Mouse (Mus musculus): ENCODE data around the gene Agap3.

Gene Agap3

DNA sequence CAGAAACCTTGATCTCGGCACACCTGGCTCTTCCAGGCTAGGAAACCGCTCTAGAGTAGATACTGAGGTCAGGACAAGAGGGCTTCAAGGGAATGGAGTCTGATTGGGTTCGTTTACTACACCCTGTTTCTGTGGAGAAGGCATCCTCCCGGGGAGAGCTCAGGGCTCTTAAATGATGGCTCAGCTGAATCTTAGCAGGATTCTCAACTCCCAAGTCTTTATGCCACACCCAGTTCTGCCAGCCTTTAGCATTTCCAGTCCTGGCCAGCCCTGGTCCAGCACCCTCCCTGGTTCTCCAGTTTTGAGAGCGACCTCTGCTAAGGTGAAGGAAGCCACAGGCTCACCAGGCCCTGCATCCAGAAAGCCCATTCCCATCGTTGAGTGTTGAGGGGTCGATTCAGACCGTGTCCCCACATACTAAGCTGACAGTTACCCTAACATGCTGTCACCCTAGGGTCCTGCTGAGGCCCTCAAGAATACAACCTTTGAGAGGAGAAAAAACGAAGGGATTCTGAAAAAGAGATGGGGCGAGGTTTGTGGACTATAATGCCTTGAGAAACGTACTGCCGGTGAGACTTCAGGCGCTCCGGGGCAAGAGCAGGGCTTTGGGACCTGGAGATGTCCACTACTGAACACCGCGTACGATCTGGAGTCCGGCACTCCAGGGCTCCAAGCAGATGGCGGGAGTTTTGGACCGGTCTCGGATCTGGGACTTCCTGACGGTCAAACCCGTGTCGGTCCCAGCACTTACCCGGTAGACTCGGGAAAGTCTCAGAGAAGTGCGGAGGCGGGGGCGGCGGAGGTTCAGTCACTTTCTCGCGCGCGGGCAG is 73.6 kb downstream of the Agap3 start:
- no peak for DNase-seq

DNA sequence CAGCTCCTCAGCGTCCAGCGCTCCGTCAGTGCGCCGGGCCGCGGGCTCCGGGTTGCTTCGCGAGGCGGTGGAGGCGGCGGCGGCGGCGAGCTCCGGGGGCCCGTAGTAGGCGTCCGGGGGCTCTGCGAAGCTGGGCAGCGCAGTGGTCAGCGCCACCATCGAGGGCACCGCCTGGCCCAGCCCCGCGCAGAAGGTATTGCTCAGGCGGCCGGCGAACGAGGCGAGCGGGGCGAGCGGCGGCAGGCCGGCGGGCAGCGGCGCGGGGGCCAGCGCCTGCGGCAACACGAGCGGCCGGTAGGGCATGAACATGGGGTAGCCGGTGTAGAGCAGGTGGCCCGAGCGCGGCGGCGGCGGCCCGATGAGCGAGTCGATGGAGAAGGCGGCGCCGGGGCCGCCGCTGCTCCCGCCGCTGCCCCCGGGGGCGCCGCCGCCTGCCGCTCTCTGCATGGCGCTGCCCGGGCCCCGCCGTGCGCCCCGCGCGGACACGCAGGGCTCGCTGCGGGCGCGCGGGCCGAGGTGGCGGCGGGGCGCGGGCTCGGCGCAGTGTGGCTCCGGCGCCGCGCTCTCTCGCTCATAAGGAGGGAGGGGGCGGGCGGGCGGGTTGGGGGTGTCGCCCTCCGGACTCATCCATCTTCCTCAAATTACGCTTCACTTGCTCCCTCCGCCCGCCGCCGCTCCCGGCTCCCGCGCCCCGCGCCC is 74.4 kb downstream of the Agap3 start:
- peak; percentile 39 to 43 for DNase-seq

DNA sequence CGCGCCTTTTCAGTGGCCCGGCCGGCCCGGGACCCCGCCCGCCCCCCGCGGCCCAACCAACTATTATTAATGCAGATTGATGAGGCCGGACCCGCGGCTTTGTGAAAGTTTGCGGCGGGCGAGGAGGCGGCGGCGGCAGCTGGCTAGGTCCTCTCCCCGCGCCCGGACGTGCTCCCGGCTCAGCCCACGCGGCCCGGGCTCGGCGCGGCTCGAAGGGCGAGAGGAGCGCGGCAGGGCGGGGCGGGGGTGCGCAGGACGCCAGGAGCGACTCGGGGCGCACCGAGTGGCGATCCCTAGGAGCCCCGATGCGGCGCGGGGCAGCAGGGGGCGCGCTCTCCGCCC is 74.9 kb downstream of the Agap3 start, which contains the start of gene Gbx1:
Gbx1 (minus strand) TSS at position 314 of the 342 bp plus-strand sequence.
- DNase-seq: peak; percentile 33 to 36

DNA sequence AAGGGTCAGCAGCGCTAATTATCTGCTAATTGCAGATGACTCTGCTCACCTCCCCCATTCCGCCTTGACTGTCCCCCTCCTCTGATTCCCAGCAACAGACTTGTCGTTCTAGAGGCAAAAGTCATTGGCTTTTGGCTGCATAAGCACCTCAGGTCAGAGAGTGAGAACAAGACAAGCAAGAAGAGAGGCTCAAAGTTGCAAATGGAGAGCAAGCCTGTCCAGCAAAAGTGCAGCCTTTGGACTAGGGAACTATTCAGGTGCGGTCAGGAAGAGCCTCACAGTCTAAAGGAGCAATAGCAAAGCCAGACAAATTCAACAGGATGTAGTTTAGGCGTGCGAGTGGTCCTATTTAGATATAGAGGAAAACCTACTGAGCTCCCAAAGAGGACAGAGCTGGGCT is 75.8 kb downstream of the Agap3 start:
- no peak for DNase-seq

DNA sequence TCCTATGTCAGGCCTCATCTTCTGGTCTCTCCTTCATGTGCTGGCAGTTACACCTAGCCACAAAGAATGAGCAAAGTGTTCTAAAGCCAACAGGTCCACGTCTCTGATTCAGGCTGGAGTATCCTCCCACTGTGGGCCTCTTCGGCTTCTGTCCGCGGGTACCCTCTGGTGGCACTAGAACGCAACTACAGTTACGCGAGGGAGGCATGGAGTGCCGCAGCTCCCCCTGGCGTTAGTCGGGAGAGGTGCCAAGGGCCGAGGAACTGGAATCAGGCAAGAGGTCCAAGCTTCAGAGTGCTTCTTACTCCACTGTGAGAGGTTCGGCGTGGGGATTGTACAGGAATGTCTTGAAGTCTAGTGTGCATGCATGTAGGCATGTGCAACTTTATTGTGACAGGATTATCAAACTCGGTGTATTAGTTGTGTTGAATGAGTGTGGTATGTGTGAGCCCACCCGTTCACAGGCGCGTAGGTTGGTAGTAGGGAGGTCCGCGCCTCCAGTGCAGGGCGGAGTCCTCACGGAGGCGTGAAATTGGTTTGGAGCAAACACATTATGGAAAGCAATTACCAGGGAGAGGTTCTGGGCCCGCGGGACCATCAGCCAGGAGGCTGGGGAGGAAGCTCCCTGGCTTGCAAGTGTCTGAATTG is 78.2 kb downstream of the Agap3 start:
- DNase-seq: peak; percentile 98 to 99

DNA sequence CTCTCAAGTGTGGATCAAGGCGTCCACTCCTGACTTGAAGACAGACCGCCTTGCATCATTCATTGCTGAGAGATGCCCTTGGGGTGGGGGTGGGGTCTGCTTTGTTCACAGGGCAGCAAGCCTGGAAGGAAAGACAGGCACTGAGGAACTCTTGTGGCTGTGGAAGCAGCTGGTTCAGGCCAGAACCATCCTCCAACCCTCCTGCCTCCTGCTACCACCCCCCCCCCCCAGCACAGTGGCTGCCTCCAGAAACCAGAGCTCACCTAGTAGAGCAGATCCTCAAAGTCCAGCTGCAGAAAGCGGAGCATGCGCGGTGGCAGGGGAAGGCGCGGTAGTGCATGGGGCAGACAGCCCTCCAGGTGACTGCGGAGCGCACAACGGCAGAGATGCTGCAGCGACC is 81.4 kb downstream of the Agap3 start:
- no peak for DNase-seq

DNA sequence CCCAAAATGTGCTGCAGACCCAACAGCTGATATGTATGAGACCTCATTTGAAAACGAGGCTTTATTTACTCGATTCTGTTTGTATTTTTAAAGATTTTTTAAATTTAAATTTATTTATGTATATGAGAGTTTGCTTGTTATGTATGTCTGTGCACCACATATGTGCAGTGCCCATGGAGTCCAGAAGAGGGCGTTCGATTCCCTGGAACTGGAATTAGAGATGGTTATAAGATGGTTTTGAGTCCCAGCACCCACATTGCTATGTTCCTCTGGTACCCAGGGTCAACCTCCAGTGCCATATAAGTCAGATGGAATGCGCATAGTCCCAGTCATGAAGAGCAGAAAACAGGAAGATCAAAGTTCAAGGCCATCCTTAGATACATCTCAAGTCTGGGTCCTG is 82.3 kb downstream of the Agap3 start:
- DNase-seq: peak in 1 of 2 experiments; percentile 41

DNA sequence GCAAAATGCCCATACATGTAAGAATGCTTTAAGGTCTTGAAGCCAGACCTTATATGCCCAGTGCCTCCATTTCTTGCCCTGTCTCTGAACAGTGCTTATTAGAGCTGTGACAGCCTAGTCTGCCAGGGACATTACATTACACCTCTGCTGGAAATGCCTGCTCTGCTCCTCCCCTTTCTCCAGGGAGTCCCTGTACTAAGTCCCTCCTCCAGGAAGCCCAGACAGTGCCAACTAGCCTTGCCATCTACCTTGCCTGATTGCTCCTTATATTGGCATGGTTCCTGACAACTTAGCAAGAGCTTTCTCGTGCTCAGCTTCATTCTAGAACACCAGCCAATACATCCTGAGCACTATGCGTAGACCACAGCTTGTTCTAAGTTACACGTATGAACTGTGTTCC is 83.8 kb downstream of the Agap3 start:
- DNase-seq: no peak

DNA sequence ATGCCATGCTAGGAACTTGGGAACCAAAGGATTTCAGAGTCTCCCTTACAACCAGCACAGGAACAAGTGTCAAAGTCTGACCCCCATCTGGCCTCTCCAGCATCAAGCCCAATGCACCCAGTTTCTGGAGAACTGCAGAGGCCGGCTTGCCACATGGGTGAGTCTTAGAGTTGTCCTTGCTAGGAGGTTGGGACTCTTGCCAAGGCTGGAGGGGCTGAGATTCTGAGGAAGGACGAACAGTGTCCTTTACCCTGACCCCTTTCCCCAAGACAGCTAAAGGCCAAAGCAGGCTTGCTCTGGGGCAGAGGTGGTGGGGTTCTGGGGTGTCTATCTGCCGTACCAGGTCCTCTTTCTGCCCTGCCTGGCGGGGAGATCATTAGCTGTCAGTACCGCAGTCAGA is 84.5 kb downstream of the Agap3 start:
- no peak for DNase-seq

DNA sequence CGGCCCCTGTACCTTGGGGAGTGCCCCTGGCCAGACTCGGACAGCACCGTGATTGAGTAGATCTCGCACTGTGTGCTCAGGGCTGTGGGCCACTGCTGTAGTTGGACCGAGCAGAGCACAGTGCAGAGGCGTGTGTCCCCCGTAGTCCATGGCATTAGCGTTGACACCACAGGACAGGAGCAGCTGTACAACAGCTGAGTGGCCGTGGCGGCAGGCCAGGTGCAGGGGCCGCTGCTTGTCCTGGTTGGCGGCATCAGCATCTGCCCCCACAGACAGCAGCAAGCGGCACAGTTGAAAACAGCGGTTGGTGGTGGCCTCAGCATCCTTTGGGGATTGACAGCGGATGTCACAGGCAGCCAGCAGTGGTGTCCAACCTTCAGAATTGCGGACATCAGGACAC is 85.6 kb downstream of the Agap3 start:
- peak in 1 of 2 experiments; percentile 32 for DNase-seq

DNA sequence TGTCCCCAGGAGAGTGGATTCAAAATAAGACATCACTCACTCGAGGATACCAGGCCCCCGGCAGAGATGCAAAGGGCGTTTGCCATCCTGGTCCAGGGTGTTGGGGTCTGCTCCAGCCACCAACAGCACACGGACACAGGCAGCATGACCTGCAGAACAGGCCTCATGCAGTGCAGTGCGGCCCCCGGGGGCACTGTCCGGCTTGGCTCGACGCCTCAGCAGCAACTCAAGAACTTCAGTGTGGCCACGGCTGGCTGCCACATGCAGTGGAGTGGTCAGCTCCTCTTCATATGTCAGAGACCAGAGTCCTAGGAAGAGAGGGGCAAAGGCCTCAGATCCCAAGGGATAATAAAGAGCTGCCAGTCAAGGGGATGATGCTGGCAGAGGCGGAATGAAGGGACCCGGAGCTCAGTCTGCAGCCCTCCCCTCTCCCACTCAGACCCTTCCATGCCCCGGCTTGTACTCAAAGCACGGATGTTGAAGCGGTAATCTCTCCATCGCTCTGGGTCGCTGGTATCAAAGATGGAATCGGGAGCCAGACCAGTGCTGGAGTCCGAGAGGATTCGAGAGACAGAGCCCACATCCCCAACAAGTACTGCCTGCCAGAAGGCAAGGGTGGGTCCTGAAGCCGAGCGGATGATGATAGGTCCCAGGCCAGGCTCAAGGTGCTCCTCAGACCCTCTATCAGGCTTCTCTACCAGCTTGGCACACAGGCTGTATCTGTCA is 87.8 kb downstream of the Agap3 start:
- DNase-seq: no peak

DNA sequence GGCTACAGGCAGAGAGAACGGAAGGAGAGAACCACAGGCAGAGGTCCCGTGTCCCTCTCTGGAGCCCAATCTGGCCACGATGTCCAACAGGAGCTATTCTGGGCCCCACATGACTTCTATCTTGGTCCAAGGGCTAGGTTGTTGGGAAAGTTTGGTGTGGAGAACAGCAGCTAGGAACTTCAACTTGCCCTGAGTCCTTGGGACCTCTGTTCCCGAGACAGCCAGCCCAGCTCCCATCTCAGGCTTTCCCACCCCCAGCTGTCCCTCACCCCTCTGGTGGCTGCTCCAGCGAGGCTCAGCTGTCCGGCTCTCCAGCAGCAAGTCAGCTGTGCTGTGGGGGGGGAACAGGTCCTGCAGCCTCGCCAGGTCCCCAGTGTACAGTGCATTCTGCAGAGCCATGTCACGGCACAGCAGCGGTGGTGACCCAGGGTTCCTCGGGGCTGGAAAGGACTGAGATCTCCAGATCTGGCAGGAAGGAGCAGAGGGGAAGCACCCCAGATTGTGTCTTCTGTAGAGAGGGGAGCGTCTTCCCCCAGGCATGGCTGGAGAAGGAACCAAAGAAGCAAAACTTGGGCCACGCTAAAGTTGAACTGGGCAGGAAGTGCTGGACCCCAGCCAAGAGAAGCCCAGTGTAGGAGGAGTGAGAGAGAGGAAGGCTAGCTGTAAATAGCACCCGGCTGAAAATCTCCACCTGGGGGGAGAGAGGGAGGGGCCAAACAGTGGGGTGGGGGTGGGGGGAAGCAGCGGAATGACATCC is 88.6 kb downstream of the Agap3 start, which contains the start of gene Asb10:
Asb10 (minus strand) TSS at position 592 of the 757 bp plus-strand sequence.
- DNase-seq: peak; percentile 53 to 54

DNA sequence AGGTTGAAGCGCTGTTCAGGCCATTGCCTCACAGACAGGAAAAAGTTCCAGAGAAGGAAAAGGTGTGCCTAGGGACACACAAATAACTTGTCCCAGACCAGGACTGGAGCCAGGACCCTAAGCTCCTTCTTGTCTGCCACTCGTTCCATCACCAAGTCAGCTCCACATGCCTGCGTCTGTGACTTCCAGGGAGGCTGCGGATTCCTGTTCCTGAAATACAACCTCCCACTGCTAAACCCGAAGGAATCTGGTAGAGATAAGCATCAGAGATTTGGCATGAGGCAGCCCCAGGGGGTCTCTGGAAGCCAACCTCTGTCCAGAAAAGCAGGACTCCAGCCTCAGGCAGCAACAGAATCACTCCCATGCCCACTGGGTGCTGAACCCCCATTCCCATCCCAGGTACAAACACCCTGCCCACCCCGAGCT is 89.2 kb downstream of the Agap3 start:
- DNase-seq: no peak

DNA sequence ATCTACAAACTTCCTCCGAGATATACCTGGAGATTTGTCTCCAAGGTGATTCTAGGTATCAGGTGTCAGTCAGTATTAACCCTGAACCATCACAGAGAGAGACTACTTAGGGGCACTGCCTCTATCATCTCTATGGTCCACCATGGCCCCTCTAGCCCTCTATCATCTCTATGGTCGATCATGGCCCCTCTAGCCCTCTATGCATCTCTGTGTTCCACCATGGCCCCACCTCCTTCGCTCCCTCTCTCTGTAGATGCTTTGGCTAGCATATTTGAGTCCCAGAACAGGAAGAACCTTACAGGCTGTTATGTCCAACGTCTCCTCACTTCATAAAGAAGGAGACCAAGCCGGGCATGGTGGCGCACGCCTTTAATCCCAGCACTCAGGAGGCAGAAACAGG is 90.7 kb downstream of the Agap3 start:
- no peak for DNase-seq

DNA sequence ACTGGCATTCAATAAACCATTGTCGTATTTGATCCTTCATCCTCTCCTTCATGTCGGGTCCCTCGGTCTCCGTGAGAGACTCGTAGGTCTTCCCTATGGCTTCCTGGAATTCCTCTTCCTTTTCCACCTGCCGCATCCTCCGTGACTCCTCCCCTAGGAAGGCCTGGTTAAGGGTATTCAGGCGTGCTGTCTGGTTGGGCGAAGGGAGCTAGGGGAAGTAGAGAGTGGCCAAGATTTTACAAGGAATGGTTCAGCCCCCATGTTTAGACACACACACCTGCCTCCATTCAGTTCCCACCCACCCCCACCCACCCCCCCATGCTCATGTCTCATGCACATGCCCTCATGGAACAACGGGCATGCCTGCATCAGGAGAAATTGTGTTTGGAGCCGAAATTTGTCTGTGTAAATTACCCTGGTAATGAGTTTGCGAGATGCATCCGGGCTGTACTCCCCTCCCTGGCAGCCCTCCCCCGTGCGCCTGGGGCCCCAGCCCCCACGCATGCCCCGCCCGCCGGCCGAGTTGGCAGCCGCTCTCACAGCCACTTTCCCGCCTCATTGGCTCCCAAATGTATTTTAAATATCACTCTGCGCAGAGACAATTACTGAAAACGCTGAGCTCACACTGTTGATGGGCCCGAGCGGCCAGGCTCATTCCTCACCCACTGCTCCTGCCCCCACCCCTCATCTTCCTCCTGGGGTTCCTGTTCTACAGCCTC is 98.8 kb downstream of the Agap3 start:
- peak; percentile 65 to 76 for DNase-seq

DNA sequence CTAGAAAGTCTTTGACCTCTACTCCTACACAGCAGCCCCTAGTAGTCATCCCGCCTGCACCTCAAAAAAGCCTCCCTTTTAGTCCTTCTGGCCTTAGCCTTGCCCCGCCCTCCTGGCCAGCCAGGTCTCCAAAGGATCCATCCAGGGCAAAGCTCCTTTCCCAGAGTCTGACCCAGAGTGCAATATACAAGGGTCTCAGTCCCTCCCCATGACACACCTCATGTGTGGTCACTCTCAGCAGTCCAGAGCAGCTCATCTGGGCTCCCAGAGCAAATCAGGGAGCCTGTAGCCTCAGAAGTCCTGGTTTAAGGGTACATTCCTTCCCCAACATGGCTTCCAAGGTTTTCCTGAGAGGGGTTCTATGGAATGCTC is 99.3 kb downstream of the Agap3 start:
- no peak for DNase-seq

All from cerebellum, postnatal 10 days (tissue).